Mouse (Mus musculus) E14TG2a.4 (cell line): ENCODE data around the gene Acads.

Experiments
- CTCF ChIP-seq: conservative IDR thresholded peaks from 2 replicates; pipeline ENCODE4 v1.5.1; 2014; ENCODE audit warnings: low read length
- NANOG ChIP-seq: IDR thresholded peaks from 2 replicates; pipeline ENCODE4 v1.6.1; 2014; ENCODE audit warnings: borderline replicate concordance, low read length, mixed read lengths

DNA sequence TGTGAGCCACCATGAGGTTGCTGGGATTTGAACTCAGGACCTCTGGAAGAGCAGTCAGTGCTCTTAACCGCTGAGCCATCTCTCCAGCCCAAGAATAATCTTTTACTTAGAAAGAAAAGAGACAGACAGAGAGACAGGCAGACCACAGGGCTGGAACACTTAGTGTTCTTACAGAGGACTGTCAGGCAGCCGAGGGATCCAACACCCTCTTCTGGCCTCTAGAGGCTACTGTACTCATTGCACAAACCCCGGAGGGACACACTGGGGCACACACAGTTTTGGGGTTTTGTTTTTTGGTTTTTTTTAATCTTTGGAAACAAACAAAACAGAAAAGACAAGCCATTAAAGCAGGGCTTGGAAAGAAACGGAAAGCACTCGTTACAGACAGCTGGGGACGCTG, 10.2 kb upstream of the Acads start:
- TF ChIP-seq CTCF, result peak; percentile 27
- no peak for TF ChIP-seq NANOG
